Mouse (Mus musculus) olfactory bulb, adult 2 months (tissue): Measurements from ENCODE around the gene Slc35f3.

Experiments
- CTCF ChIP-seq: fragments of 200-500 bp; IDR thresholded peaks from 2 replicates; pipeline ENCODE4 v1.5.1; 2012; ENCODE audit warnings: low read depth, mild to moderate bottlenecking, low read length, moderate library complexity; ENCODE audit not compliant: insufficient read depth
- POLR2A ChIP-seq: fragments of 200-500 bp; IDR thresholded peaks from 2 replicates; pipeline ENCODE4 v1.6.1; 2012; ENCODE audit warnings: mild to moderate bottlenecking, low read depth, low read length, moderate library complexity; ENCODE audit not compliant: insufficient read depth

GRCm38 (mm10) chr8:126338864-126339263, 40.5 kb downstream of the Slc35f3 start:
- TF ChIP-seq POLR2A (no peak), CTCF (no peak)
